Mouse (Mus musculus) kidney, adult 2 months (tissue): Measurements from ENCODE around the gene Pcolce.

Experiments used
- CTCF ChIP-seq: fragments of 200-500 bp; conservative IDR thresholded peaks from 2 replicates; pipeline ENCODE4 v1.5.1; 2011; ENCODE audit warnings: low read depth, mild to moderate bottlenecking, control low read depth, low read length, moderate library complexity, mixed read lengths; ENCODE audit not compliant: insufficient read depth, insufficient read length
- POLR2A ChIP-seq: fragments of 200-500 bp; IDR thresholded peaks from one replicate; pipeline ENCODE4 v1.6.1; 2011; ENCODE audit warnings: low read depth, low read length, control low read depth

DNA sequence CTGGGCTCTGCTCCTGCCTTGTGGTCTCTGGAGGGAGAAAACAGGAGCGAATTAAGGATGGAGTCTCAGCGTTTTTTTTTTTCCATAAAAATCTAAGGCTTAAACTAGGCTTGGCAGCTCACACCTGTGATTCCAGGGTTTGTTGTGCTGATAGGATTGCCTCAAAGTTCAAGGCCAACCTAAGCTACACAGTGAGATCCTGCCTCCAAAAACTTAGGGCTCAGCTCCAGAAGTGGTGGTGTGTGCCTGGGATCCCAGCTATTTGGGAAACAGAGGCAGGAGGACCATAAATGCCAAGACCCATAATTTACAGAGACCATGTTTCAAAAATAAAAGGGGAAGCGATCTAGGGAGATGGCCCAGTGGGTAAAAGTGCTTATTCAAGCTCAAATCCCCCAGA is 4.3 kb downstream of the Pcolce start:
- TF ChIP-seq CTCF (no peak), POLR2A (no peak)
